Mouse (Mus musculus) gonadal fat pad, adult 2 months (tissue): ENCODE data around the gene Zdhhc3. TPM values are rescaled to one million over a fixed set of nuclear protein-coding genes. Genes with fewer than 3 reads are reported as not detected.

Source experiments
- DNase-seq: peaks from one replicate; pipeline ENCODE4 v3.0.0-alpha.2; 2012; ENCODE audit warnings: low read depth
- polyA plus RNA-seq: library from polyadenylated mRNA; depleted of rRNA; stranded (reverse); fragments of >200 nt; gene quantifications from 2 replicates; pipeline ENCODE4 v1.2.3, GENCODE M21; 2012

Zdhhc3 gene
- polyA plus RNA-seq, 1 experiment: 117 TPM

- no peak for DNase-seq
Measured at GRCm38 (mm10) chr9:123115566-123115965, 2.6 kb upstream of the Zdhhc3 start.

GRCm38 (mm10) chr9:123113931-123114330 is 926 bp upstream of the Zdhhc3 start:
- no peak for DNase-seq

GRCm38 (mm10) chr9:123111751-123112221 is 1.2 kb downstream of the Zdhhc3 start:
- no peak for DNase-seq

- no peak for DNase-seq
Measured at GRCm38 (mm10) chr9:123109188-123109587, 3.8 kb downstream of the Zdhhc3 start.

- DNase-seq: no peak
Measured at GRCm38 (mm10) chr9:123107186-123107585, 5.8 kb downstream of the Zdhhc3 start.

- no peak for DNase-seq
Measured at GRCm38 (mm10) chr9:123104362-123104761, 8.6 kb downstream of the Zdhhc3 start.

GRCm38 (mm10) chr9:123103425-123103824 is 9.6 kb downstream of the Zdhhc3 start:
- no peak for DNase-seq

- DNase-seq: no peak
Measured at GRCm38 (mm10) chr9:123099631-123100455, 13.2 kb downstream of the Zdhhc3 start.

GRCm38 (mm10) chr9:123090844-123091243 is 22.2 kb downstream of the Zdhhc3 start:
- no peak for DNase-seq

GRCm38 (mm10) chr9:123087558-123087957 is 25.4 kb downstream of the Zdhhc3 start:
- DNase-seq: no peak

- no peak for DNase-seq
Measured at GRCm38 (mm10) chr9:123085373-123085772, 27.6 kb downstream of the Zdhhc3 start.

- no peak for DNase-seq
Measured at GRCm38 (mm10) chr9:123080796-123081195, 32.2 kb downstream of the Zdhhc3 start.

- no peak for DNase-seq
Measured at GRCm38 (mm10) chr9:123080355-123080754, 32.6 kb downstream of the Zdhhc3 start.

GRCm38 (mm10) chr9:123079149-123079548 is 33.9 kb downstream of the Zdhhc3 start:
- no peak for DNase-seq

- no peak for DNase-seq
Measured at GRCm38 (mm10) chr9:123060172-123060571, 52.8 kb downstream of the Zdhhc3 start.

- no peak for DNase-seq
Measured at GRCm38 (mm10) chr9:123058724-123059292, 54.2 kb downstream of the Zdhhc3 start.

- DNase-seq: no peak
Measured at GRCm38 (mm10) chr9:123047665-123048064, 65.3 kb downstream of the Zdhhc3 start.

GRCm38 (mm10) chr9:123034426-123034825 is 78.6 kb downstream of the Zdhhc3 start, which contains the start of gene Tgm4:
TSS of gene Tgm4 (plus strand) at chr9:123034726.
- DNase-seq: no peak

GRCm38 (mm10) chr9:123031496-123032246 is 81.3 kb downstream of the Zdhhc3 start:
- DNase-seq: no peak

GRCm38 (mm10) chr9:123024201-123024600 is 88.8 kb downstream of the Zdhhc3 start:
- DNase-seq: no peak

GRCm38 (mm10) chr9:123021636-123022379 is 91.2 kb downstream of the Zdhhc3 start:
- no peak for DNase-seq
